Mouse (Mus musculus): Measurements from ENCODE around the gene Spen.

Gene Spen

DNA sequence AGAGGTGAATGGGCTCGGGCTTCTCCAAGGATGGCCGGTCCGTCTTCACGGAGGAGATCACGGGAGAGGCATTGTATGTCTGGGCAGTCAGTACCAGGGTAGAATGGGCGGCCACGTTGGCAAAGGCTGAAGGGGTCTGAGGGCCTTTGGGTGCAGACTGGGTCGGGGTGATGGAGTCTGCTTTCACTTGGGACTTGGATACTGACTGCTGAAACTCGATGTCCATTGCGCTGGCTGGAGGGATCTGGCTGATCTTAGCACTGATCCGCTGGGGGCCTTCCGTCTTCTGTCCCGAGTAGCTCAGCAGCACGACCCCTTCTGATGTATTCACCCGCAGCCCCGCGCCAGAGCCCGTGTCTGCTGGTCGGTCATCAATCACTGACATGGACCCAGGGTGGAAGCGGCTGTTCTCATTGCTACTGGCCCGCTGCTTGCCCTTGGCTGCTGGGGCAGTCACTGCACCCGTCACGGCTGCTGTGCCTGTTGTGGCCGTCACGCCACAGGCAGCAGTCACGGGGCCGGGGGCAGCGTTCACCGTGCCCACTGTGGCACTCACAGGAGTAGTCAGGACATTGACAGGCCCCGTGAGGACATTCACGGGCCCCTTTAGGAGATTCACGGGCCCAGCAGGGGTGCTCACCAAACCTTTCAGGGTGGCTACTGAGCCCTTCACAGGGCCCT is 65.6 kb downstream of the Spen start:
- DNase-seq (ENCODE audit: low spot score) = no peak

DNA sequence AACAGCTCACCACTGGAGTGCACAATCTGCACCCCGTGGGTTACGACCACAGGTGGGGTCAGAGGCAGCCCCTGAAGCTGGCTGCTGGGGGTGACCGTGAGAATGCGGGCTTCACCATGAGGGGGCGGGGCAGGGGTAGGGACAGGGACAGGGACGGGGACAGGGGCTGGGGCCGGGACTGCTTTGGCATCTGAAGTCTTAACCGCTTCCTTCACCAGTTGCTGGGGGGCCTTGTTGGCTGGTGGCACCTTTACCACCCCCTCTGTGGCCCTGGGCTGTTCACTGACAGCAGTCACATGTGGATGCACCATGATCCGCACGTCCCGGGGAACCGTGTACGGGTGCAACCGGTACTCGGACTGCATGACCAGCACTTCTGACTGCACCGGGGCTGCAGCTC is 66.9 kb downstream of the Spen start:
- no peak for DNase-seq (ENCODE audit: low spot score)

DNA sequence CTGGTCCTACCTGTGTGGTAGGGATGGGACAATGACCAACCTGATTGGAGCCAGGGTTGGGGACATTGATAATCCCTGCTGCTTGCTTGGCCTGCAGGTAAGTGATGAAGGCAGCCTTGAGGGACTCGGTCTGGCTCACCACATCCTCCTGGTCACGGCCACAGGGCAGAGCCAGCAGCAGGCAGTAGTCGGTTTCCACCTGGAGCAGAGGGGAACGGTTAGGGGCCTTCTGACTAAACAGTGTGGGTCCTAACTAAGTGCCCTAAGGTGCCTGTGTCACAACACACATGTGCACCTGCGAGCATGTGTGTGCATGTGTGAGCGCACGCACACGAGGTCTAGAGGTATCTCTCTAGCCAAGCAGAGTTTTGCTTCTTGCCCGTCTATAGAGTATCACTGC is 69.1 kb downstream of the Spen start:
- no peak for DNase-seq (ENCODE audit: low spot score)

DNA sequence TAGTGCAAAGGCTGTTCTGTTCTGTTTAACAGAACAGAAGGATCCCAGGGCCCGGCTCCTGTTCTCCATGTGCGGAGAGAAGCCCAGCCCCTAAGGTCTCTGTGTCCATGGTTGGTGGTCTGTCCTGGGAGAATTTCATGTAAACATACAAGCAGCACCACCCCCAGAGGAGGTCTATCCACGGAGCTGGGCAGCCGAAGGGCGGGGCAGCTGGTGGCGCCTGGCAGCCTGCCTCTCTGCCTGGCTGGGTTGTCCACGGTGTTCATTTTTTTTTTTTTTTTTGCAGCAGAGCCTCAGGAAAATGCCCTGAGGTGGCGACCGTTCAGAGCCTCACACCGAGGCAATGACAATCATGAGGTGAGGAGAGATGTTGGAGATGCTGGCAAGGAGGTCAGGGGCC is 69.8 kb downstream of the Spen start:
- DNase-seq (ENCODE audit: low spot score) = no peak

DNA sequence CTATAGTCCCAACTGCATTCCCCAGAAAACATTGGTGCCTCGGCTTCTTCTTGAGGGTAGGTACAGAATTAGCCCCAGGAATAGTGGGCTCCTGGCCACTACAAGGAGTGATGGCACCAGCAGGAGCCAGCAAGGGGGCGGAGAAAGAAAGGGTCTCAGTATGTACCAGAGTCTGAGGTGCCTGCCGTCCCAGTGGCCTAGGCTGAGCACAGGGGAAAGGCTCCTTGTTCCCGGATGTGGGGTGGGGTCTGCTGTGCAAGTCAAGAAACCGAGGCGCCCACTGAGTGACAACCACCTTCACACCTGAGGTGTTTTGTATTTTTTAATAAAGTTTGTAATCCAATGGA is 70.8 kb downstream of the Spen start:
- no peak for DNase-seq (ENCODE audit: low spot score)

DNA sequence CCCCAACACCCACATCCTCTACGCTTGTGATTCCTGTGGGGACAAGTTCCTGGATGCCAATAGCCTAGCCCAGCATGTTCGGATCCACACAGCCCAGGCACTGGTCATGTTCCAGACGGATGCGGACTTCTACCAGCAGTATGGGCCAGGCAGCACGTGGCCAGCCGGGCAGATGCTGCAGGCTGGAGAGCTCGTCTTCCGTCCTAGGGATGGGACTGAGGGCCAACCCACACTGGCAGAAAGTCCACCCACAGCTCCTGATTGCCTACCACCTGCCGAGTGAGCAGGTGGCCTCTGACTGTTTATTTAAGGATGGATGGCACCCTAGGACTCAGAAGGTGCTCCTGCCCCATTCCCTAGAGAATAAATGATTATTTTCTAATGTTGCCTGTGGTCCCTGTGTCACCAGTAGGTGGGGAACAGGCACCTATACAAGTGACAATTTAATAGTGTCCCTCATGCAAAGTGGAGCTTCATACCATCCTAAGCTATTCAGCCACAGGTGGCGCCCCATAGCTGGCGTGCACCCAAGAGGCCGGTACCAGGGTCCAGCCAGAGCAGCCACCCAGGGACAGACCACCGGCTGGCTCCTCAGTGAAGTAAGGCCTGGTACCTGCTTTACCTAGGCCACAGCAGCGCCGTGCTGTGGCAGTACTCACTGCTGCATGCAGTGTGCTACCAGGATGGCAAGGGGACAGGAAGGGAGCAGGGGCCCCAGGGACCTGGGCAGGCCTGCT is 71.4 kb downstream of the Spen start:
- DNase-seq (ENCODE audit: low spot score) = no peak

DNA sequence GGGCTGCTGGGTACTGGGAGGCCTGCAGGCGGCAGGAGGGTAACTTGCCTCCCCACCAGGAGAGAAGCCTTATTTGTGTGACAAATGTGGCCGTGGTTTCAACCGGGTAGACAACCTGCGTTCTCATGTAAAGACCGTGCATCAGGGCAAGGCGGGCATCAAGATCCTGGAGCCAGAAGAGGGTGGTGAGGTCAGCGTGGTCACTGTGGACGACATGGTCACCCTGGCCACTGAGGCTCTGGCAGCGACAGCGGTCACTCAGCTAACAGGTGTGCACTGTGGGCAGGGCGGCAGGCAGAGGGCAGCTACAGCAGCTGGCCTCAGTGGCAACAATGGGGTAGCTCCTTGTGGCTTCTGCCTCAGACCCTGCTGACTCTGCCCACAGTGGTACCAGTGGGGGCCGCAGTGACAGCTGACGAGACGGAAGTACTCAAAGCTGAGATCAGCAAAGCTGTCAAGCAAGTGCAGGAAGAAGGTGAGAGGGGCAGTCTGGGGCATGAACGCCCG is 72.1 kb downstream of the Spen start:
- no peak for DNase-seq (ENCODE audit: low spot score)

DNA sequence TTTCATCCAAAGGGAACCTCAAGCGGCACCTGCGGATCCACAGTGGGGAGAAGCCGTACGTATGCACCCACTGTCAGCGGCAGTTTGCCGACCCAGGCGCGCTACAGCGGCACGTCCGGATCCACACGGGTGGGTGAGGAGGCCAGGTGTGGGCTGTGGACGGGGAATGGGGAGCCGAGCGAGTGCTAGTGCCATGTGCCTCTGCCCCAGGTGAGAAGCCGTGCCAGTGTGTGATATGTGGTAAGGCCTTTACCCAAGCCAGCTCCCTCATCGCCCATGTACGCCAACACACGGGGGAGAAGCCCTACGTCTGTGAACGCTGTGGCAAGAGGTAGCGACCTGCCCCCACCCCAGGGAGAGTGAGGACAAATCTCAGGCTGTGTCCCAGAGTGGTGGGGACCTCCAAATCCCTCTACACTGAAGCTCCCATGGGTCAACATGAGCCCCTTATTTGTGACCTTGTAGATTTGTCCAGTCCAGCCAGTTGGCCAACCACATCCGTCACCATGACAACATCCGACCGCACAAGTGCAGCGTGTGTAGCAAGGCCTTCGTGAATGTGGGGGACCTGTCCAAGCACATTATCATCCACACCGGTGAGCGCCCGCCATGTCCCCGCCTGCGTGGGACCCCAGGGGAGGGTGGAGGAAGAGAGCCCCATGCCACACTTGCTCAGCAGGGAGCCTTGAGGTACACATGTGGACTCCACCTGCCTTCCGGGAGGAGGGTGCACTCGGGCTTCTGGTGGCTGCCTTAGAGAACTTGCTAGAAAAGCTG is 72.7 kb downstream of the Spen start:
- no peak for DNase-seq (ENCODE audit: low spot score)

DNA sequence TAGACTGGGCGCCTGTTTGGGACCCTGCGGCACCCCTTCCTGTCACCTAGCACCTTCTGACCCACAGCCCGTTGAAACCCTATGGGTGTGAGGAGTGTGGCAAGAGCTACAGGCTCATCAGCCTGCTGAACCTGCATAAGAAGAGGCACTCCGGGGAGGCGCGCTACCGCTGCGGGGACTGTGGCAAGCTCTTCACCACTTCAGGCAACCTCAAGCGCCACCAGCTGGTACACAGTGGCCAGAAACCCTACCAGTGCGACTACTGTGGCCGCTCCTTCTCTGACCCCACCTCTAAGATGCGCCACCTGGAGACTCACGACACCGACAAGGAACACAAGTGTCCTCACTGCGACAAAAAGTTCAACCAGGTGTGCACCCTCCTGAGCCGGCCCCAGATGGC is 73.7 kb downstream of the Spen start:
- no peak for DNase-seq (ENCODE audit: low spot score)

DNA sequence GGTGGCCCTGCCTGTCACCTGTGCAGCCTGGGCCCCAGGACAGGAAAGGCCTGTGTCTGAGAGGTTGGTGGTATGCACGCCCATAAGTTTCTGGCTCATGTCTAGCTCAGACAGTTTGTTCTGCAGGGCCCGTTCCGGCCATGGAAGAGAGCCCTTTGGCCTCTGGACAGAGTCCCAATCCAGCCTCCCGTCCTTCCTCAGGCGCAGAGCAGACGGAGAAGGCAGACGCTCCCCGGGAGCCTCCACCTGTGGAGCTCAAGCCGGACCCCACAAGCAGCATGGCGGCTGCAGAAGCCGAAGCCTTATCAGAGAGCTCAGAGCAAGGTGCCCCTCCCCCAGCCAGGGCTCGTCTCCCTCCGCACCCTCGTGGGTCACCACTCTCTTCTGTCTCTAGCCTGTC is 74.9 kb downstream of the Spen start:
- no peak for DNase-seq (ENCODE audit: low spot score)

DNA sequence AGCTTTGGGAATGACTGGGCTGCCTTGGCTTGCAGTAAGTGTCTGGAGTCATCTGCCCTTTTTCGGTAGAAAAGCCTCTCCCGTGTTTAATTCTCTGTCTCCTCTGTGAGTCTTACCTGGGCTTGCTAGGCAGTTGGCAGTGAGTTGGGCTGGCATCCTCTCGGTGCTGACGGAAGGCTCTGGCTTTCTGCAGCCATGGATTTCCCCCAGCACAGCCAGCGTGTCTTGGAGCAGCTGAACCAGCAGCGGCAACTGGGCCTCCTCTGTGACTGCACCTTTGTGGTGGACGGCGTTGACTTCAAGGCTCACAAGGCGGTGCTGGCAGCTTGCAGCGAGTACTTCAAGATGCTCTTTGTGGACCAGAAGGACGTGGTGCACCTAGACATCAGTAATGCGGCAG is 76.8 kb downstream of the Spen start:
- DNase-seq (ENCODE audit: low spot score) = no peak

DNA sequence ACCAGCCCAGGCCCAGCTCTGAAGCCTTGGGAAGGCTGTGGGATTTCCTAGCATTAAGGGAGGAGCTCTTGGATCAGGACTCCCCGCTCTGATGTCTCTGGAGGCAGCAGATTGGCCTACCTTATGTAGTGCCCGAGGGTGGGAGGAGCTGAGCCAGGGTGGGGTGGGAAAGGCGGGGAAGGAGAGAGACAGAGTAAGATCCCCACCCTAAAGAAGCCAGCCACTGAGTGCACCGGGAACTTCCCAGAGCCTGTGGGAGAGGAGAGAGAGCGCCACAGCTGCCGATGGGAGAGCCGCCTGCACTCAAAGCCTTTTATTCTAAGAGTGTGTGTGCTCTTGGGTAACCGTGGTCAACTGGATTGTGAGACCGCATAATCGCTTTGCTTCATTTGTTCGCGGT is 77.3 kb downstream of the Spen start:
- no peak for DNase-seq (ENCODE audit: low spot score)

DNA sequence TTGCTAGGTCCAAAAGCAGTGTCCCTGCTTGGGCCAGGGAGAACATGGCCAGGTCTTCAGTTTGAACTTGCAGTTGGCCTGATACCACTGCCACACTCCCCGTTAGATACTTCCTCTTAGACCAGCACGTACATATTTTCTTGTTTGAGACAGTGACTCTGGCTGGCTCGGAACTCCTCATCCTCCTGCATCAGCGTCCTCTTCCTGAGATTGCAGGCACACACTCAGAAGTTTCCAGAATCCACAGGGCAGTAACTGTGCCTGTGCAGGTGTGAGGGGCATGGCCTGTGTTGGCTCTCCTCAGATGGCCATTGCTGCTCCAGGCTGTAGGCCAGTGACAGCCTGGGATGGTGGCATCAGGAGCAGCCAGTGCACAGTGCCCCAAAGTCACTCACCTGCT is 77.9 kb downstream of the Spen start:
- no peak for DNase-seq (ENCODE audit: low spot score)

DNA sequence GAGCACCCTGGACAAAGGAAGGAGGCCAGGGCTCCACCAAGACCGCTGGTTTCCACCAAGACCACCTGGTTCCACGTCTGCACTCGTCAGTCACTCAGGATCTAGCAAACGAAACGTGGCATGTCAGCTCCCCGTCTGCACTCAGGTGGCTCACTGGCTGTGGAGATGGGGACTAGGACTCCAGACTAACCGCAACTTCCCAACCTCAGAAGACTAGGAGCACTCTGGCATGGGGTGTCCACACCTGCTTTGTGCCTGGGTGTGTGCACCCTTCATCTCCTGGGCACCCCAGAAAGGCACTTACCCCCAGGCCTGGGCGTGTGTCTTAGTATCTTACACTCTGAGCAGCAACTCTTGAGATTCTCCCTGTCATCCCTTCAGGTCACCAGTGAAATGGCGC is 78.6 kb downstream of the Spen start:
- no peak for DNase-seq (ENCODE audit: low spot score)

DNA sequence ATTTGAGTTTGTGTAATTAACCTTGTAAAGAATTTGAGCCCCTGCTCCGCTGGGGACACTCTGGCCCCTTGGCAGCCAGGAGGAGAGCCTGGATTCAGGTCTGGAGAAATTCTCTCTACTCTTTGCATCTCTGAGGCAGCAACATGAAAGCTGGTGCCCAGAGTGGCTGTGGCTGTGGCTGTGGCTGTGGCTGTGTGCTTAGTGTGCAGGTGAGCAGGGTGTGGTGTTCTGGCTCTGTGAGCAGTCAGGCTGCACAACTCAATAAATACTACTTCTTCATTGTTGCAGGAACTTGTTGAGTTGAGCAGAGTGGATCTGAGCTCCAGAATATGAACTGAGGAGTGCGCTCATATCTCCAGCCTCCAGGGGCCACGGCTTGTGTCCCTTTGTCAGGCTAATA is 79.5 kb downstream of the Spen start:
- DNase-seq (ENCODE audit: low spot score) = no peak

DNA sequence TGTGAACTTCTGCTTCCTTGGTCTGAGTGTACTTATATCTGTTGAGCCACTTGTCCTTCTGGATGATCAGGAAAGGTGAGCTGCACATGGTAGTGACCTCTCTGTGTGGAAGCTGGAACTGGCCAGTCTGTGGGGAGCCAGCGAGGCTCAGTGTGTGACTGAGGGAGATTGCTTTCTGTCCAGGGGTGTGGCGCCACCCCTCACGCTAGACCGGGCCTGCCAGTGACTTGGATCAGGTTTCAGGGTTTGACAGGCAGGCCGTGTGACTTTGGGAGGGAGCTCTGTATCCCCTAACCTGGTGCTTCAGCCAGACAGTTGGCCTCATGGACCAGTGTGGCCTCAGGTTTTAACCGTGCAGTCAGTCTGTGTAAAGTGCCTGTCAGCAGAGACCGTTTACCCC is 80.2 kb downstream of the Spen start:
- DNase-seq (ENCODE audit: low spot score) = no peak

DNA sequence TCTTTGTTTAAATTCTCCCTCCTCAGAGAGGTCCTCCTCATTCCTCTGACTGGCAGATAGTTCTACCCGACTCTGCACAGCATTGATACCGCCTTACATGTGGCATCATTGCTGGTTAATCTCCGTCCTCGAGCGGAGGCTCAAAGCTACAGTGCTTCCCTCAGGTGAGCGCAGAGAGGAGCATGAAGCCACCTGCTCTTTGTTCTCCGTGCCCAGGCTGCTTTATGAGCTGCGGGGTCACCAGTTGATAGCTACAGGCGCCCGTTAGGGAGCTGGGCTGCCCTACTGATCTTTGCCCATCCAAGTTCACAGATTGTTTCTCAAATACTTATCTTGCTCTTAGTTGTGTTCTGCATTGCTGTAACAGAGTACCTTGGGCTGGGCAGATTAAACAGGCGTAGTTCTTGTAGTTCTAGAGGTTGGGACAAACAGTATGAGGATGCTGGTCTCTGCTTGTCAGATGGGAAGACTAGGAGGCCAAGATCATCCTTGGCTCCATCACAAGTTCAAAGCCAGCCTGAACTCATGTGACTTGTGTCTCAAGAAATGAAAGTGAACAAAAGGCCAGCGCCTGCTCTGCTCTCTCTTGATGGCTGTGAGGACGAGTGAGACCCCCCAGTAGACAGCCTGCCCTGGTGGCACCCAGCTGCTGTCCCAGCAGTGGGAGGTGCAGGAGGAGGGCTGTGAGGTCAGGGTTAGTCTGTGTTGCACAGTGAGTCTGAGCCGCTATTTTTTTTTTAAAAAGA is 82.0 kb downstream of the Spen start:
- DNase-seq (ENCODE audit: low spot score) = no peak

DNA sequence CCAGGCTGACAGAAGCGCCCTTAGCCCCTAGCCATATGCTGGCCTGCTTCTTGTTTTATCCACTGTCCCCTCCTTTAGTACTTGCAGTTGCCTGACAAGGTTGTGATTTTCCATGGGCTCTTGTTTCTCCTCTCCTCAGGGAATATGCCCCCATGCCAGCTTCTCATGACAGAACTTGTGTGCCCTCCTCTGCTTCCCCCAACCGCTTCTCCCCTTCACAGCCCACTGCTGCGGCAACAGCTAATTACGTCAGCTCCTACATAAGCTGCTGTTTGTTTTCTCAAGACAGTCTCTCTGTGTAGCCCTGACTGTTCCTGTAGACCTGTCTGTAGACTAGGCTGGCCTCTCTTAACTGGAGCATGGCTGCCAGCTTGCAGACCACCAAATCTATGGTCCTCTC is 82.9 kb downstream of the Spen start:
- DNase-seq (ENCODE audit: low spot score) = no peak

DNA sequence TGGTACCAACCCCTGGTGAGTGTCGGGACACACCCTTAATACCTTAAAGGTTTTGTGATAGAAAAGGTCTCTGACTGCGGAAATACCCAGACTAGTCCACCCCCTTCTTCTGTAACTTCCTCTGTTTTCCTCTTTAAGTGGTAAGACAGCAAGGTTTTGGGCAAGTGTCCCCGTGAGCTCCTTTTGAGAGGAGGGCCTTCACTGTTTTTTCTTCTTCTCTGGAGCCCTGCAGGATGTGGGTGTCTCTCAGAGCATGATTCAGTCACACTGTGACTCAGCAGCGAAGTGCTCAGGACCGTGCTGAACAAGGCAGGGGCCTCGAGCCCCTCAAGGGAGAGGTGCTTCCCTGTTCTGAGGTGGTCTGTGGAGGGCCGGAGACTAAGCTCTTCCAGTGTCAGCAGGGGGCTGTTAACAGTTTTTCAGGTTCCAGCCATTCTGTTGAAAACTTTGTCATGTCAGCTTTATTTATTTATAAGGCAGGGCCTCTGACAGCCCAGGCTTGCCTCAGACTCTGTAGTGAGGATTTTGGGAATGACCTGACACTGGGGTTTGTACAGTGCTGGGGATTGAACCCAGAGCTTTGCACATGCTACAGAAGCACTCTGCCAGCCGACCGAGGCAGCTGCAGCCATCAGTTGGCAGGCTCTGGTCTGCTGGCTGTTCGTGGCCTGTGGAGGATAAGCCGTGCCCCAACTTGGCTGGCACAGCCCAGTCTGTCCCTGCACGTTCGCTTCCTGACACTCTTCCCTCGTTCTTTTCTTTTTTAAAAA is 83.6 kb downstream of the Spen start:
- DNase-seq (ENCODE audit: low spot score) = no peak

DNA sequence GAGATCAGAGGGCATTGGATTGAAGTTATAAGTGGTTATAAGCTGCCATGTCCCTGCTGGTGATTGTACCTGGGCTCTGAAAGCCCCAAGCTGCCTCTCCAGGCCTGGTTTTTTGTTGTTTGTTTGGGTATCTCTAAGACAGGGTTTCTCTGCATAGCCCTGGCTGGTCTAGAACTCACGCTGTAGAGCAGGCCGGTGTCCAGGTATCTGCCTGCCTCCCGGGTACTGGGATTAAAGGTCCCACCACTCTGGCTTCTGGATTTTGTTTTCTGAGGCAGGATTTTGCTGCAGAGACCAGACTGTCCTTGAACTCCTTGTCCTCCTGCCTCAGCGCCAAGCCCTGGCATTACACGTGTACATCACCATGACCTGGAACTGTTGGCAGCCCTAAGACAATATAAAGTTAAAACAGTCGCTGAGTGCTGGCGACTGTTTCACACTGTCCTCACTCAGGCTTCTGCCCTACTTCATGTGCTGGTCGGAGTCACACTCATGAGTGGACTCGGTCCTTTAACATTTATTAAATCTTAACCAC is 86.4 kb downstream of the Spen start:
- no peak for DNase-seq (ENCODE audit: low spot score)

DNA sequence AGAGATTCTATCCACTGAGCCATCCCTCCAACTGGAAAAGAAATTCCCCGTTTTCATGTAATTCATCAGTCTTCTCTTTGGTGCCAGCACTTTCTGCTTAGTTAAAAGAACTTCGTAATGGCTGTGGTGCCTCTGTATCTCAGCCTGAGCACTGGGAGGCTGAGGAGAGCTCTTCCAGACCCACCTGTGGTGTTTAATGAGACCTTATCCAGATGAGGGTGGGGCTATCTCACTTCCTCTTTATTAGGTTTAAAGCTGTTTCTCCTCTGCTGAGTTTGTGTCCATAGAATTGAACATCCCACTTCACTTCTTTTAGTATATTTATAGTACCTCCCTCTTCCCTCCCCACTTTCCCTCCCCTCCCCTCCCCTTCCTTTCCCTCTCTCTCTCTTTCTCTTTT is 87.1 kb downstream of the Spen start:
- DNase-seq (ENCODE audit: low spot score) = no peak

Measured in ovary, postnatal 36 days (tissue).